10 mouse cellular contexts compared by ENCODE assay signal in genomic region chr11:45647888-45648287, GRCm38 (mm10).
DNase-seq lines count a peak whose midpoint lies in the region; ATAC-seq and TF ChIP-seq lines count a peak whose summit lies in the region.
"Had no signal": no experiment of that assay in that cellular context is flagged by ENCODE, and none has a peak within 500 bp of the region (broad histone marks: within the 10 kb centered on the region; RNA-seq: fewer than 3 reads in every experiment).

No protein-coding gene starts in this region.

- WGBS in heart, adult 2 months = 74% methylated on average over 3 of the region's 3 CpGs
- WGBS in liver, postnatal 0 days (ENCODE audit: insufficient replicate concordance) = 68% methylated on average over 3 of the region's 3 CpGs

- intact Hi-C loops in heart, adult 2 months (cut with DNase I) = no loop called here

- no peaks in the 10 kb centered on the region for H3K4me1 ChIP-seq in heart, adult 2 months (ENCODE audit: control insufficient read depth, insufficient read depth, low read length)
- H3K4me1 ChIP-seq in liver, postnatal 0 days (ENCODE audit: insufficient read depth) = no peaks in the 10 kb centered on the region
- H3K4me1 ChIP-seq in ES-E14 (ENCODE audit: control insufficient read depth in 2 of 2, insufficient read depth in 2 of 2, low read length in 2 of 2, poor library complexity in 1 of 2) = no peaks in the 10 kb centered on the region
- H3K4me1 ChIP-seq: heart, embryonic 15.5 days had no signal

- no peaks in the 10 kb centered on the region for H3K36me3 ChIP-seq in heart, adult 2 months (ENCODE audit: control insufficient read depth, insufficient read depth, low read length)
- H3K36me3 ChIP-seq in liver, postnatal 0 days (replicated peaks; ENCODE audit: insufficient read depth, low read length) = no peaks in the 10 kb centered on the region
- no peaks in the 10 kb centered on the region for H3K36me3 ChIP-seq in ES-E14 (ENCODE audit: control insufficient read depth, insufficient read depth, low read length, poor library complexity, severe bottlenecking)
- H3K36me3 ChIP-seq: heart, embryonic 15.5 days had no signal

- in situ Hi-C loops in ES-E14 (cut with MboI; ENCODE audit: low sequenced_read_pairs in 2 of 2, unreplicated experiment in 2 of 2) = loop anchor here in 1 of 2 experiments (10.0 kb wide), 1 partner anchor 1053 kb away; no protein-coding TSS in a partner anchor

- H3K9ac ChIP-seq in heart, adult 2 months (ENCODE audit: low read depth, low read length) = no peak overlapping the region
- no peak overlapping the region for H3K9ac ChIP-seq in liver, postnatal 0 days (replicated peaks)
- H3K9ac ChIP-seq in ES-E14 (ENCODE audit: insufficient read depth, low read depth, low read length, poor library complexity, severe bottlenecking) = no peak overlapping the region
- H3K9ac ChIP-seq: heart, embryonic 15.5 days had no signal

- no peak overlapping the region for H3K4me3 ChIP-seq in heart, adult 2 months
- H3K4me3 ChIP-seq in liver, postnatal 0 days (ENCODE audit: low read depth, low read length) = no peak overlapping the region
- no peak overlapping the region for H3K4me3 ChIP-seq in ES-E14 (ENCODE audit: insufficient read depth in 1 of 2, low read depth in 1 of 2, low read length in 2 of 2, poor library complexity in 1 of 2, severe bottlenecking in 1 of 2)
- H3K4me3 ChIP-seq: erythroblast, embryonic 14.5 days; heart, embryonic 15.5 days had no signal

- no peaks in the 10 kb centered on the region for H3K9me3 ChIP-seq in liver, postnatal 0 days (ENCODE audit: low read length)
- no peaks in the 10 kb centered on the region for H3K9me3 ChIP-seq in ES-E14 (ENCODE audit: control insufficient read depth, insufficient read depth, low read depth, low read length)
- H3K9me3 ChIP-seq: heart, embryonic 15.5 days had no signal

- no peak overlapping the region for H3K27ac ChIP-seq in heart, adult 2 months
- no peak overlapping the region for H3K27ac ChIP-seq in liver, postnatal 0 days (ENCODE audit: low read depth)
- H3K27ac ChIP-seq in ES-E14 (ENCODE audit: insufficient read depth, low read depth, low read length, poor library complexity, severe bottlenecking) = no peak overlapping the region
- H3K27ac ChIP-seq: heart, embryonic 15.5 days had no signal

- H3K4me2 ChIP-seq in liver, postnatal 0 days (ENCODE audit: low read depth, low read length) = no peak overlapping the region
- H3K4me2 ChIP-seq: heart, embryonic 15.5 days had no signal

- no peak for DNase-seq in heart, adult 2 months
- DNase-seq in heart, adult 8-10 months (ENCODE audit: low spot score) = no peak
- peak; percentile 19 for DNase-seq in liver, postnatal 0 days
- no peak for DNase-seq in liver
- DNase-seq in ES-E14 (ENCODE audit: low read depth, low spot score) = peak; percentile 13
- peak; percentile 24 for DNase-seq in embryo, embryonic 11 days
- no peak for DNase-seq in frontal cortex, postnatal 10 days (ENCODE audit: low spot score in 2 of 2)

- TF ChIP-seq POLR2A in heart, adult 2 months (IDR thresholded peaks at IDR 0.05; ENCODE audit: insufficient read depth, low read depth, low read length) = no peak

- no peaks in the 10 kb centered on the region for H3K27me3 ChIP-seq in heart, adult 2 months (ENCODE audit: control insufficient read depth, insufficient read depth, low read length)
- no peaks in the 10 kb centered on the region for H3K27me3 ChIP-seq in liver, postnatal 0 days (ENCODE audit: insufficient read depth, low read length)
- H3K27me3 ChIP-seq: heart, embryonic 15.5 days had no signal

- ATAC-seq in liver, postnatal 0 days = no peak
- ATAC-seq in erythroid progenitor cell, adult 5-6 weeks (replicated peaks; ENCODE audit: low FRiP score, poor library complexity, severe bottlenecking) = no peak

- peak; percentile 63 for TF ChIP-seq CTCF in heart, adult 2 months (IDR thresholded peaks at IDR 0.05)
- TF ChIP-seq CTCF in liver, postnatal 0 days (IDR thresholded peaks at IDR 0.05; ENCODE audit: low read depth) = peak; percentile 59

- no peaks in the 10 kb centered on the region for H3K79me2 ChIP-seq in heart, adult 2 months (replicated peaks; ENCODE audit: control insufficient read depth, insufficient read depth, low read length)

- no peak for TF ChIP-seq EP300 in heart, adult 2 months (IDR thresholded peaks at IDR 0.05; ENCODE audit: insufficient read depth, low read depth, low read length)
- no peak for TF ChIP-seq EP300 in liver, postnatal 0 days (IDR thresholded peaks at IDR 0.05; ENCODE audit: low read depth)

TF ChIP-seq in ES-E14, 5 proteins besides CTCF, POLR2A, EP300 and RAD21:
- TF ChIP-seq MAFK (IDR thresholded peaks at IDR 0.05; ENCODE audit: insufficient read depth, low read depth, low read length) = no peak
- no peak for TF ChIP-seq HCFC1 (IDR thresholded peaks at IDR 0.05; ENCODE audit: borderline replicate concordance, insufficient read depth, low read length)
- no peak for TF ChIP-seq ZC3H11A (IDR thresholded peaks at IDR 0.05; ENCODE audit: borderline replicate concordance, low read depth, low read length)
- TF ChIP-seq ZNF384 (IDR thresholded peaks at IDR 0.05; ENCODE audit: low read depth, low read length) = no peak
- TF ChIP-seq CHD2 (IDR thresholded peaks at IDR 0.05; ENCODE audit: low read depth, low read length) = no peak

Comparison
In these comparisons a context has a peak if more than half of its experiments do, and no peak if none do; other contexts are left out.
1. DNase-seq: peak in liver, postnatal 0 days (single experiment), ES-E14 (single experiment) and embryo, embryonic 11 days (single experiment); none in heart, adult 2 months (0 of 2), heart, adult 8-10 months (single experiment), liver (single experiment) and frontal cortex, postnatal 10 days (0 of 2).